Mouse (Mus musculus) forebrain, embryonic 12.5 days (tissue): ENCODE data around the gene Gm20388. TPM values are rescaled to one million over a fixed set of nuclear protein-coding genes. Genes with fewer than 3 reads are reported as not detected.

Experiments
- ATAC-seq: fragments of 200-750 bp; cut with Nextera tagmentation; 2 replicates; pipeline ENCODE4 v1.8.0; 2017; ENCODE audit warnings: moderate TSS enrichment; ENCODE audit not compliant: low FRiP score
- H3K27ac ChIP-seq: fragments of 300-500 bp; sonication (generic); 2 replicates; pipeline ENCODE4 v1.5.1; 2016; ENCODE audit warnings: mild to moderate bottlenecking
- H3K27me3 ChIP-seq: fragments of 300-500 bp; sonication (generic); 2 replicates; pipeline ENCODE4 v1.6.1; 2016; ENCODE audit warnings: mild to moderate bottlenecking
- H3K36me3 ChIP-seq: fragments of 300-500 bp; sonication (generic); replicated peaks from 2 replicates; pipeline ENCODE4 v1.6.1; 2016; ENCODE audit warnings: mild to moderate bottlenecking
- H3K4me1 ChIP-seq: fragments of 300-500 bp; sonication (generic); 2 replicates; pipeline ENCODE4 v1.6.1; 2016
- H3K4me2 ChIP-seq: fragments of 300-500 bp; sonication (generic); 2 replicates; pipeline ENCODE4 v1.6.1; 2016; ENCODE audit warnings: mild to moderate bottlenecking, moderate library complexity
- H3K4me3 ChIP-seq: fragments of 300-500 bp; sonication (generic); replicated peaks from 2 replicates; pipeline ENCODE4 v1.5.1; 2016; ENCODE audit warnings: mild to moderate bottlenecking
- H3K9ac ChIP-seq: fragments of 300-500 bp; sonication (generic); 2 replicates; pipeline ENCODE4 v1.6.1; 2016; ENCODE audit warnings: mild to moderate bottlenecking
- H3K9me3 ChIP-seq: fragments of 300-500 bp; sonication (generic); 2 replicates; pipeline ENCODE4 v1.6.1; 2016
- WGBS: fragments of 180-500 bp; shearing (Covaris S2); methylation state at CpG from one replicate; pipeline ENCODE4 v1.1.7; 2016; 5-methylcytosine and 5-hydroxymethylcytosine counted together
- polyA plus RNA-seq: library from polyadenylated mRNA; unstranded; fragments of >200 nt; fragmentation: Nextera tagmentation; extraction: Ambion mirVana; gene quantifications from 2 replicates; pipeline ENCODE4 v1.2.1, GENCODE M21; 2016

Gm20388 gene
- polyA plus RNA-seq, 1 experiment from 2014 or later = not detected

DNA sequence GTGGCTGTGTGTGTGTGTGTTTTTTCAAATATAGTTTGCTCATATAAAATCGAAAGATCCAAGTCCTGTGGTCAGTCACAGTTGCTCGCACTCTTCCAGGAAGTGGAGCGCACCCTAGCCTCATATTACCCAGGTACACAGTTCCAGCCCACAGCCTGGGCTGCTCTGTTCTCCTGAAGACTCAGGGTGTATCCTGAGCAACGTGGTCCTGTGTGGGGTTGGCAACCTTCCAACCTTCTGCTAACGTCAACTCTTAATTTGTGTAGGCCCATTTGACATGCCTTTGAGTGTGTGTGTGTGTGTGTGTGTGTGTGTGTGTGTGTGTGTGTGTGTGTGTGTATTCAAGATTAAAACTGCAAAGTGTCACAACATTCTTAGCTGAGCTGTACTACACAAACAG is 3786.7 kb downstream of the Gm20388 start:
- Histone ChIP-seq H3K9me3 (no peaks in the 10 kb centered on the region), H3K36me3 (no peaks in the 10 kb centered on the region), H3K9ac (no peak overlapping the region), H3K27me3 (peaks cover 3% of the 10 kb centered on the region; the same call in 1 of the 2 replicates), H3K4me1 (0 out of 2 replicates have a peak, but pooled peaks cover 3% of the 10 kb centered on the region), H3K4me2 (no peak overlapping the region), H3K27ac (no peak overlapping the region), H3K4me3 (no peak overlapping the region)
- ATAC-seq = no peak
- 69% methylated on average over 5 of the region's 5 CpGs for WGBS

DNA sequence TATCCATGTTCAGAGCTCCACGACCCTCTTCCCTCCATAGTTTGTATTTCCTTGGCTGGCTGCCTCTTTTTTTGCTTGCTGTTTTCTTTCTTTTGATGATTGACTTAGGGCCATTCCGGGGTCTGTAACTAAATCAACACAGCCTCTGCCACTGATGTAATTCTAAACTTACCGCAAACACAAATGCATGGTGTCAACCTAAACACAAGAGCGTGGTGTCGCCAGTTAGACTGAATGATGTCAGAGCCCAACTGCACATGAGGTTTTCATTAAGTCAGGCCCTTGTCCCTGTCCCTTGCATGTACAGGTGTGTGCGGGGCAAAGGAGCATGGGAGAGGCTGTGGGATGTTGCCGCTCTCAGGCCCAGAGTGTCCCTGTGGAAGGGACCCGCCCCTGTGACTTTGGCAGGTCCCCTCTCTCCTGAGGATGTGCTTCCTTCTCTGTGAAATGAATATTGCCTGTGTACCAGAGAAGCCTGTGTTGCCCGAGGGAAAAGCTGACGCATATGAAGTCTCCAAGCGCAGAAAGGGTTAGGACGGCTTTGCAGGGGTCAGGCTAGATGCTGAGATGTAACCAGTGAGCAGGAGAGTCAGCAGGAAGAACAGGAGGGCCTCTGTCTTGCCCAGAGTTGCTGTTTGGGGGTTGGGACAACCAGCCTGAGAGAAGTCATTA is 3789.9 kb downstream of the Gm20388 start:
- no peak overlapping the region for H3K4me2 ChIP-seq
- peaks cover 3% of the 10 kb centered on the region; the same call in 1 of the 2 replicates for H3K27me3 ChIP-seq
- H3K4me1 ChIP-seq = 0 out of 2 replicates have a peak, but pooled peaks cover 3% of the 10 kb centered on the region
- no peak overlapping the region for H3K27ac ChIP-seq
- no peak overlapping the region for H3K9ac ChIP-seq
- no peak for ATAC-seq
- no peaks in the 10 kb centered on the region for H3K36me3 ChIP-seq
- 76% methylated on average over 12 of the region's 12 CpGs for WGBS
- H3K4me3 ChIP-seq = no peak overlapping the region
- H3K9me3 ChIP-seq = no peaks in the 10 kb centered on the region

DNA sequence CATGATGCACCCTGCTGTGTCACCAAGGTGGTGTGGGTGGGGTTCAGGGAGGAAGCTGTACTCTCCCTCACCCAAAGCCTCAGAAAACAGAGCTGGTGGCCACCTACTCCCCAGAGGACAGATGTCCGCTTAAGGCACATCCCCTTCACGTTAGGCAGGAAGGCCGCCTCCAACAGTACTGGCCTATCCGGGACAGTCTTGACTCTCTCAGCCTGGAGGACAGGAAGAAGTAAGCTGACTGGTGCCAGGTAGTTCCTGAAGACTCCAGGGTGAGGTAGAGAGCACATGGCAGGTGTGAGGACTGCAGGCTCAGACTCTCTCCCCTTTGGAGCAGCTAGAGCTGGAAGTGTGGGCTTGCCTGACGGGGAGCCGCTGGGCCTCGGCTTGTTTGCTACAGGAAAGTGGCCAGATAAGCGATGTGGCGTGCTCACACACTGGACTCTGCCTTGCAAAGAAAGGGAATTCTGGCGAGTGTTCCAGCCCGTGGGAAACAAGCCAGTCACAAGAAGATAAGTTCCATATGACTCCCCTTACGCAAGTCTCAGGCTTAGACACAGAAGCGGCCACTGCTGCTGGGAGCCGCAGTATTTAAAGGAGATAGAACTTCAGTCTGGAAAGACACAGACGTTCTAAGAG is 3791.4 kb downstream of the Gm20388 start:
- no peak overlapping the region for H3K27ac ChIP-seq

DNA sequence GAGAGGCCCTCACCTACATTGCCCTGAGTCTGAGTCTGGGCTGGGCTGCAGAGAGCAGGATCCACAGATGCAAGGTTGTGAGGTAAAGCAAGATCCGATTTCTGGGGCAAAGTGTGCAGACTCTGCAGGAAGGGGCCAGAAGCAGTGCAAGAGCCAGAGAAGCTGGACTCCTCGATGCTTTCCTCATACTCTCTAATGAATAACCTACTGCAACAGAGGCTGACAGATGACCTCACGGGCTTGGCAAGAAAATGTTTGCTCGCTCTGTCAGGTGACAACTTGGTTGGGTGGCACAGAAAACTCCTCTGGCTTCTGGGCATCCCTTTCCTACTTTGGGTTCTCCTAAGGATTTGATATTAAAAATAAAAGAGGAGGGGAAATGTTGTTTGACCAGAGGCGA is 3794.7 kb downstream of the Gm20388 start:
- H3K4me2 ChIP-seq = no peak overlapping the region
- H3K9ac ChIP-seq = no peak overlapping the region
- 86% methylated on average over 5 of the region's 5 CpGs for WGBS
- H3K27me3 ChIP-seq = peaks cover 3% of the 10 kb centered on the region; the same call in 1 of the 2 replicates
- no peak overlapping the region for H3K27ac ChIP-seq
- 0 out of 2 replicates have a peak, but pooled peaks cover 3% of the 10 kb centered on the region for H3K4me1 ChIP-seq
- no peaks in the 10 kb centered on the region for H3K9me3 ChIP-seq
- no peaks in the 10 kb centered on the region for H3K36me3 ChIP-seq
- H3K4me3 ChIP-seq = no peak overlapping the region
- ATAC-seq = no peak

More for the DNA sequence above, 3791.4 kb downstream of the Gm20388 start:
- Histone ChIP-seq H3K27me3 (peaks cover 3% of the 10 kb centered on the region; the same call in 1 of the 2 replicates), H3K4me2 (no peak overlapping the region), H3K36me3 (no peaks in the 10 kb centered on the region), H3K9ac (no peak overlapping the region), H3K4me3 (no peak overlapping the region), H3K4me1 (0 out of 2 replicates have a peak, but pooled peaks cover 3% of the 10 kb centered on the region), H3K9me3 (no peaks in the 10 kb centered on the region)
- 78% methylated on average over 15 of the region's 15 CpGs for WGBS
- no peak for ATAC-seq

DNA sequence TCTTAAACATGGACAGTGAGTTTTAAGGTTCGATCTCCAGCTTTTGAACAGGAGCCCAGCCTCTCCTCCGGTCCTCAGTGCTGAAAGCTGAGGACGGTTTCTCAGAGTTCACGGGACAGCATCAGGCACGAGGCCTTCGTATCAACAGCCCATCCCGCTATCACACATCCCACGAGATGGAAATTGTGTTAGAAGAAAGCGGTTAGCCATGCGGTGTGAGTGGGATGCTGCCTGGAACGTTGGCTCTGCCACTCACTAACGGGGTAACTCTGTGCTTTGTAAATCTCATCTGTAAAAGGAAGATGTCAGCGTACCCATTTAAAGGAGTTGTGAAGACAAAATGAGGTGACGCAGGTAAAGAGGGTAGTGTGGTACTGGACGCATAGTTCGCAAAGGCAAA is 3796.5 kb downstream of the Gm20388 start:
- Histone ChIP-seq H3K36me3 (no peaks in the 10 kb centered on the region), H3K4me3 (no peak overlapping the region), H3K9ac (no peak overlapping the region), H3K9me3 (no peaks in the 10 kb centered on the region), H3K27ac (no peak overlapping the region), H3K4me1 (0 out of 2 replicates have a peak, but pooled peaks cover 2% of the 10 kb centered on the region), H3K4me2 (no peak overlapping the region), H3K27me3 (peaks cover under 1% of the 10 kb centered on the region; the same call in 1 of the 2 replicates)
- WGBS = 89% methylated on average over 16 of the region's 16 CpGs
- no peak for ATAC-seq

DNA sequence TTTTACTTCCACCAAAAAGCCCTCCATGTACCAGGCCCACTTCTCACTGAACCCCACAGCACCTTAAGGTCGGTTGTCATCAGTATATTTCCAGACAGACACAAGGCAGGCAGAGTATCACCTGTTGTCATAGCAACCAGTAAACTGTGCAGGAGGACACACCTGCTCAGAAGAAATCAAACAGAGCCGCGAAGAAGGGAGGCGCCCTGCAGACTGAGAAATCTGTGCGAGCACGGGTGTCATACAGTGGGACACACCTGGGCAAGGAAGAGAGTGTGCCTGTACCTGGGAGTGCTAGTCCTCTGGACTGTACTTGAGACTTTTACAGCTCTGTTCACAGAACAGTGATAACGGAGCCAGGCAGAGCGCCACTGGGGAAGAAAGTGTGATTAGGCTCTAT is 3798.1 kb downstream of the Gm20388 start:
- no peaks in the 10 kb centered on the region for H3K4me1 ChIP-seq
- no peak overlapping the region for H3K27ac ChIP-seq
- whole genome bisulfite sequencing = 85% methylated on average over 8 of the region's 8 CpGs
- no peak for ATAC-seq
- no peaks in the 10 kb centered on the region for H3K36me3 ChIP-seq
- H3K9ac ChIP-seq = no peak overlapping the region
- H3K9me3 ChIP-seq = no peaks in the 10 kb centered on the region
- no peaks in the 10 kb centered on the region for H3K27me3 ChIP-seq
- H3K4me3 ChIP-seq = no peak overlapping the region
- no peak overlapping the region for H3K4me2 ChIP-seq

DNA sequence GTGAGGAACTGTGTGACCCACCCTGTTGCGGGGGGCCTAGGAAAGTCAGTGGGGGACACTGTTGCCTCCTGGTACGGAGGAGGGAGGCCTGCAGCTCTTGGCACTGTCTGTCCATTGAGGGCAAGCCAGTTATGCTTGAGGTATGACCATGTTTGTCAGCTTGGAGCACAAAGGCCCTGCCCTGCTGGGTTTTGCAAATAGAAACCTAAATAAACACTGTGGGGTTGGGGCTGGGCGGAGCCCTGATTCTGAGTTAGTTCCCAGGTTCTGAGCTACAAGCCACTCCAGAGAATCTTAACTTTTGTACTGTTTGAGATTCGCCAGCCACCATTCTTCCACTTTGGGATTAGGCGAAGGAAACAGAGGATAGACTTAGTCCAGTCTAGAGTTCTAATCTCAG is 3799.7 kb downstream of the Gm20388 start:
- no peak overlapping the region for H3K4me2 ChIP-seq
- WGBS = 86% methylated on average over 5 of the region's 5 CpGs
- H3K9me3 ChIP-seq = no peaks in the 10 kb centered on the region
- ATAC-seq = no peak
- no peak overlapping the region for H3K27ac ChIP-seq
- H3K36me3 ChIP-seq = no peaks in the 10 kb centered on the region
- H3K4me3 ChIP-seq = no peak overlapping the region
- H3K27me3 ChIP-seq = no peaks in the 10 kb centered on the region
- 0 out of 2 replicates have a peak, but pooled peaks cover under 1% of the 10 kb centered on the region for H3K4me1 ChIP-seq
- no peak overlapping the region for H3K9ac ChIP-seq

DNA sequence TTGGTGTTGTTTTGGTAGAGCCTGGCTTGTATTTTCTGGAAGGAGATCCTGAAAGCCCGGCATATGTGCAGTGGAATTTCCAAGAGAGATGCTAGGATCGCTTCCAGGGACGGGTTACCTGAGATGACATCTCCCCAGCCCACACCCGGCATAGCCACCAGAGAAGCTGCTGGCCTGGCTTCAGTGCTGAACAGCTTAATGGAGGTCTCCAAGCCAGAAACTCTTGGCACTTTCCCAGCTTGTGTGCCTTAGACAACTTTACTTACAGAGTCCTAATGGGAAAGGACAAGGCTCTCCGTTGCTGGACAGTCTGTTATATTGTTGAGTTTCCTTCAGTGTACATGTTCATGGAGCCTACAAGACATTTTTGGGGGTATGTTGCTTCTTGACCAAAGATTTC is 3803.8 kb downstream of the Gm20388 start:
- Histone ChIP-seq H3K27ac (no peak overlapping the region), H3K9me3 (no peaks in the 10 kb centered on the region), H3K4me1 (peaks cover 23% of the 10 kb centered on the region), H3K4me2 (no peak overlapping the region), H3K9ac (no peak overlapping the region), H3K27me3 (no peaks in the 10 kb centered on the region), H3K36me3 (no peaks in the 10 kb centered on the region), H3K4me3 (no peak overlapping the region)
- no peak for ATAC-seq
- WGBS = 97% methylated on average over 5 of the region's 5 CpGs

DNA sequence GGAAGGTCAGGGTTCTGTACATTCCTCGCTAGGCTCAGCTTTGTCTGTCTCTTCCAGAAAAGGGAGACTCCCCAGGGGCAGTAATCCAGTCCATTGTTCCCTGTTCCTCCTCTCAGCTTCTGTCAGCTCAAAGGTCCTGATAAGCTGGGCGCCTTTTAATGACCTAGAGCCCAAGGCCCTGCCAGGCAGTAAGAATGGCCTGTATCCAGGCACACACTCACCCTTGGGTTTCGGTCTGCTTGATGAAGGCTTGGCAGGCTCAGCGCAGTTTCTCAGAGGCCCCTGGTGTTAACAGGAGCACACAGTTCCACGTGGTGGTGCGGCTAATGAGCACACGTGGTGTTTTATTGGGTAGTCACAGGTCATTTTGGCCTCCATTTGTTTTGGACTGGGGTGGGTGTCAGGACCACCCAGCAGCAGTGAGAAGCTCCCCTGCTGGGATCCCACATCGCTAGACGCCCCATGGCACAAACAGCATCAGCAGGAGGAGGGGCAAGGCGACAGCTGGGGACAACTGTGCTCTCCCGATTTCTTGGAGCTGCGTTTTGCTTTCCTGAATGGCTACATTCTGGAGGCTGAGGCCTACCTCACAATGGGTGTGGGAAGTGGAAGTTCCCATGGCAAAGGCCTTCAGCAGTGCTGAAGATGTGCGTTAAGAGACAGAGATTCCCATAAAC is 3805.4 kb downstream of the Gm20388 start:
- no peaks in the 10 kb centered on the region for H3K36me3 ChIP-seq
- H3K9me3 ChIP-seq = no peaks in the 10 kb centered on the region
- H3K4me1 ChIP-seq = peaks cover 37% of the 10 kb centered on the region
- no peak overlapping the region for H3K4me2 ChIP-seq
- no peak overlapping the region for H3K27ac ChIP-seq
- 33% methylated on average over 13 of the region's 13 CpGs for WGBS
- no peak overlapping the region for H3K4me3 ChIP-seq
- no peak for ATAC-seq
- H3K9ac ChIP-seq = no peak overlapping the region
- H3K27me3 ChIP-seq = no peaks in the 10 kb centered on the region

DNA sequence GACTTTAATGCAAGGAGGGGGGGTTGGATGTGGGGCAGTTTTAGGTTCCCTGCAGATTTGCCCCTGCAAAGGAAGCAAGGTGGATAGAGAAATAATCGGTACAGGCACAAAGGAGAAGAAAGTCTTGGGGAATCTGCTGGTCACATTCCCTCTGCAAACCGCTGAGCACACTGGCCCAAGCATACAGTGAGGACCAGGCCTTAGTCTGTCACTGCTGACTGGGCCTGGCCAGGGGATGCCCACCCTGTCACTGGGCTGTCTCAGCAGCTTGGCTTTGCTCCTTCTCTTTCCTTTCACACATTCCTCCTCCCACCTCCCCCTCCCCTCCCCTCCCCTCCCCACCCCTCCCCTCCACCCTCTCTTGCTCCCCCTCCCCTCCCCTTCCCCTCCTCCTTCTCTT is 3806.5 kb downstream of the Gm20388 start:
- Histone ChIP-seq H3K4me1 (peaks cover 37% of the 10 kb centered on the region), H3K9ac (no peak overlapping the region), H3K9me3 (no peaks in the 10 kb centered on the region), H3K27ac (no peak overlapping the region), H3K4me2 (no peak overlapping the region), H3K4me3 (no peak overlapping the region), H3K36me3 (no peaks in the 10 kb centered on the region), H3K27me3 (no peaks in the 10 kb centered on the region)
- 44% methylated on average over 2 of the region's 2 CpGs for WGBS
- no peak for ATAC-seq

DNA sequence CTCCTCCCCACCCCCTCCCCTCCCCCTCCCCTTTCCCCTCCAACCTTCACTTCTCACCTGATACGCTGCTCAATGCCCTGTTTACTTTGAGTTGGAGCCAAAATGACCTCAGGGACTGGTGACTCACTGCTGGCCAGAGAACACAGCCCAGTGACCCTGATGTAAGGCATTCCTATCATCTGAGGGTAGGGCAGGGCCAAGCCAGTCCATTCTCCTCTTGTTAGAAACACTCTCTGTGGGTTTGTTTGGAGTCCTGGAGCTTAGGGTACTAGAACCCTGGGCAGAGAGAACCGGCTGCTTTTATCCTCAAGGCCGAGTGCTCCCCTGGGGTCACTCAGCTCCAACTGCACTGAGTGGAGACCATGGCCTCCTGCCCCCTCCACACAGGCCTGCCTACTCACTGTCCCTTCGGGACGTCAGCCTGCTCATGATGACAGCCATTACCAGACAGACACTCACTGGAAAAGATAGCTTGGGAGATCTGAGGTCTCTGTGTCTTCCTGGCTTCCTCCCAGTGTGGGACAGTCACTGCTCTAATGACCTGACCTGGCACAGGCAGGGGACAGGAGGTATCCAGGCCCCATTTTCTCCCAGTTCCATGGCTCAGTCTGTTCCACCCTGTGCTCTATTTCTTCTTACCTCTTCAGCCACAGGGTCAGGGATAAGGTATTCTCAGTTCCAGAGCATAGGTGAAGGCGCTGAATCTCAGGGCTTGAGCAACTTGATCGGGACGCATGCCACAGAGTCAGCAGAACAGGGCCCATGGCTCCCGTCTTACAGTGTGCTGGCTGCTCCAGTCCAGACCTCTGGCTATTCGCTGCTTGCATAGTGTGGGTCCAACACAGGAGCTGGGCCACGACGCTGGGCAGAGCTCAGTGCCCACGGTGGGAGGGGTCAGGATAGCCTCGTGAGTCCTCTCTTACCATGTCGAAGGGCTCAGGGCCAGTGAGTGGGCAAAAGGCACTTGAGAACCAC is 3807.2 kb downstream of the Gm20388 start:
- Histone ChIP-seq H3K4me1 (peaks cover 37% of the 10 kb centered on the region), H3K9ac (no peak overlapping the region), H3K4me3 (no peak overlapping the region), H3K27ac (0 out of 2 replicates have a peak overlapping the region, but pooled peaks have one; percentile 31), H3K27me3 (no peaks in the 10 kb centered on the region), H3K36me3 (no peaks in the 10 kb centered on the region), H3K9me3 (no peaks in the 10 kb centered on the region), H3K4me2 (no peak overlapping the region)
- no peak for ATAC-seq
- WGBS = 77% methylated on average over 15 of the region's 15 CpGs
